Mouse (Mus musculus): ENCODE measurements around the gene Ifngr2.

- no peak for TF ChIP-seq ZNF384 (IDR thresholded peaks at IDR 0.05; ENCODE audit: low read depth, low read length)
- TF ChIP-seq HCFC1 (IDR thresholded peaks at IDR 0.05; ENCODE audit: borderline replicate concordance, insufficient read depth, low read length), result no peak
Measured at GRCm38 (mm10) chr16:91526274-91526673, 20.6 kb upstream of the Ifngr2 start.

Measured in ES-E14 (cell line).